Mouse (Mus musculus) E14TG2a.4 (cell line): ENCODE results near the gene Il20ra.

Experiments used
- H3K27me3 ChIP-seq: 2 replicates; pipeline ENCODE4 v1.6.1; 2014; ENCODE audit warnings: low read length, control low read depth; ENCODE audit not compliant: insufficient read depth
- H3K36me3 ChIP-seq: 2 replicates; pipeline ENCODE4 v1.6.1; 2014; ENCODE audit warnings: low read length, control low read depth; ENCODE audit not compliant: insufficient read depth
- H3K4me1 ChIP-seq: replicated peaks from 2 replicates; pipeline ENCODE4 v1.6.1; 2014; ENCODE audit warnings: low read depth, low read length, control low read depth
- H3K4me3 ChIP-seq: replicated peaks from 2 replicates; pipeline ENCODE4 v1.5.1; 2014; ENCODE audit warnings: mild to moderate bottlenecking, low read length
- H3K9me3 ChIP-seq: 2 replicates; pipeline ENCODE4 v1.6.1; 2014; ENCODE audit warnings: low read length, control low read depth
- CTCF ChIP-seq: conservative IDR thresholded peaks from 2 replicates; pipeline ENCODE4 v1.5.1; 2014; ENCODE audit warnings: low read length
- NANOG ChIP-seq: IDR thresholded peaks from 2 replicates; pipeline ENCODE4 v1.6.1; 2014; ENCODE audit warnings: borderline replicate concordance, low read length, mixed read lengths
- POU5F1 ChIP-seq: IDR thresholded peaks from 2 replicates; pipeline ENCODE4 v1.6.1; 2014; ENCODE audit warnings: low read length, borderline replicate concordance

The Il20ra gene

DNA sequence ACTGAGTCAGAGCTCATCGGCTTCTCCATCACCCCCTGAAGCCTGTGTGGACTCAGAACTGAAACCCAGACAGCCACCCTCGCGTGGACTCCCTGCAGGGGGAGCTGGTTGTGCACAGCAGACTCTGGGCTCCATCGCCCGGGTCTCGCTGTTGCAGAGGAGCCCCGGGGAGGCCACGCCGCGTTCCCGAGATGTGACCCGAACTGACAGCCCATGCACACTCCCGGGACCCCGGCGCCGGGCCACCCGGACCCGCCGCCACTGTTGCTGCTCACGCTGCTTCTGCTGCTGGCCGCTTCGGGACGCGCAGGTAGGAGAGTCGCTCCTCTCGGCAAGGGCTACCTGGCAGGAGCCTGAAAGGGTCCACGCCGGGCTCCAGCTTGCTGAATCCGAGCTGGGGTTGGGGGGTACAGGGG lies at the start of gene Il20ra:
TSS of gene Il20ra (plus strand) at position 150 of the 416 bp plus-strand sequence.
- Histone ChIP-seq H3K27me3 (peaks cover 44% of the 10 kb centered on the region), H3K4me1 (peaks cover 20% of the 10 kb centered on the region), H3K9me3 (no peaks in the 10 kb centered on the region), H3K4me3 (peak within 1 kb of the TSS; percentile 78), H3K36me3 (no peaks in the 10 kb centered on the region)
- TF ChIP-seq POU5F1 (no peak), CTCF (peak; percentile 18; the same call in 1 of the 2 replicates)

DNA sequence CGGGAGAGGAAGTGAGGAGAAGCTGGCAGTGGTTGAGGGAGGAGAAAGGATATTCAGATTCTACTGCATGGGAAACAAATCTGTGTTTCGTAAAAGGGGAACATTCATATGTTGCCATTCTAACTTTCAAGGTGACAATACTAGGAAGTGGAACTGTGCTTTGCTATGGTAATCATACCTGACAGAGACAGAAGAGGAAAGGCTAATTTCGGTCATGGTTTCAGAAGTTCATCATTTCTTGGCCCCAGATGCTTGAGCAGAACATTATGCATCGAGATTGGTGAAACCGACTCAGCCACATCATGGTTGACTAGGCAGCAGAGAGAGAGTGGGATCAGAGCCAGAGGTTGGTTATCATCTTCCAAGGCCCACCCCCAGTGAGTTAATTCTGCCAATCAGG lies 43.4 kb upstream of the Il20ra start:
- no peaks in the 10 kb centered on the region for H3K4me1 ChIP-seq
- no peak for TF ChIP-seq POU5F1
- TF ChIP-seq CTCF = no peak
- no peak for TF ChIP-seq NANOG
- no peaks in the 10 kb centered on the region for H3K36me3 ChIP-seq

DNA sequence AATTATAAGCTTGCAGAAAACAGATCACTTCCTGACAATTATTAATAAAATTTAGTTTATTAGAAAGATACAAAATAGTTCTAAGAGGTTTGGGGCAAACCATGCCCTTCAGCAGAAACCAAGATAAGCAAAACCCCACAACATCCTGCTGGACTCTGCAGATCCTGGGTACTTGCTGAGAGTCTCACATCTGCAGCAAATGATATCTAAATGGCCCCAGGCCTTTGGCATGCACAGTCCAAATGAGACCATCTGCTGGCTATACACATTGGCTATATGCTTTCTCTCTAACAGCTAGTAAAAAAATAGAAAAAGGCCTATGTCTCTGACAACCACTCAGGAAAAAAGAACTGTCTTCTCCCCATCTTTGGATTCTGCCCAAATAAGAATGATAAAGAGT lies 40.4 kb upstream of the Il20ra start:
- TF ChIP-seq CTCF (no peak), NANOG (no peak), POU5F1 (no peak)
- Histone ChIP-seq H3K27me3 (no peaks in the 10 kb centered on the region), H3K4me3 (no peak overlapping the region), H3K9me3 (no peaks in the 10 kb centered on the region), H3K36me3 (no peaks in the 10 kb centered on the region), H3K4me1 (no peaks in the 10 kb centered on the region)

More for the DNA sequence above, 43.4 kb upstream of the Il20ra start:
- no peaks in the 10 kb centered on the region for H3K9me3 ChIP-seq
- no peaks in the 10 kb centered on the region for H3K27me3 ChIP-seq
- H3K4me3 ChIP-seq = no peak overlapping the region

DNA sequence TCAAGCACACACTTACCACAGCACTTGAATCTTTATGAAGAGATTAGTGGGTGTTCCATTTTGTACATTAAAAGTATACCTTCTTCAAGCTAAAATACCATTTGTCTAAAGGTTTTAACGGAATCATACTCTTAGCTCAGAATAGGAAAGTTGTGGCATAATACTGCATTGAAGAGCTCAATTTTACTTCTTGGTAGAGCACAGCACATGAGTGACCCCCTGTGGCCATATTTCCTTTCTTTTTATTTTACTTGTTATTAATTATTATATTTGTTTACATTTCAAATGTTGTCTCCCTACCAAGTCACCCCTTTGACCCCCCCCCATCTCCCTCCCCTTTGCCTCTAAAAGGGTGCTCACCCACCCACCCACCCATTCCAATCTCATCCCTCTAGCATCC lies 39.2 kb upstream of the Il20ra start:
- Histone ChIP-seq H3K4me3 (no peak overlapping the region), H3K9me3 (no peaks in the 10 kb centered on the region), H3K36me3 (no peaks in the 10 kb centered on the region), H3K27me3 (no peaks in the 10 kb centered on the region), H3K4me1 (no peaks in the 10 kb centered on the region)
- TF ChIP-seq NANOG (no peak), CTCF (no peak), POU5F1 (no peak)

DNA sequence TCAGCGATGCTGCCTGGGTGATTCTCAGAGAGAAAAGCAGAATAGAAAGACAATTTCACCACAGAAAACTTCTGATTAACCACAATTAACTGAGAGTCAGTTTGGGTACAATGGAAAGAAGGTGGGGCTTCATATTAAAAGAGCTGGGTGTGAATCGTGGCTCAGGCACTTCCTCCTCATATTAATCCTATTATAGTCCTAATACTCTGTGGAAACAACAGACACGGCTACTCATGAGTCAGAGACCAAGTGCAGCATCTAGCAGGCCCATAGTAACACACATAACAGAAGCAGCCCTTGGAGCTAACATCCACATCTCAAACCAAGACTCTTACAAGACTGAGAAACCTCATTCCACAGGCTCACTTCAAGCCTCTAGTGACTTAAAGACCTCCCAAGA lies 24.7 kb upstream of the Il20ra start:
- Histone ChIP-seq H3K4me1 (peaks cover 3% of the 10 kb centered on the region; the same call in 1 of the 2 replicates), H3K36me3 (no peaks in the 10 kb centered on the region), H3K4me3 (no peak overlapping the region), H3K9me3 (peaks cover 10% of the 10 kb centered on the region), H3K27me3 (no peaks in the 10 kb centered on the region)
- TF ChIP-seq CTCF (no peak), NANOG (no peak), POU5F1 (no peak)

DNA sequence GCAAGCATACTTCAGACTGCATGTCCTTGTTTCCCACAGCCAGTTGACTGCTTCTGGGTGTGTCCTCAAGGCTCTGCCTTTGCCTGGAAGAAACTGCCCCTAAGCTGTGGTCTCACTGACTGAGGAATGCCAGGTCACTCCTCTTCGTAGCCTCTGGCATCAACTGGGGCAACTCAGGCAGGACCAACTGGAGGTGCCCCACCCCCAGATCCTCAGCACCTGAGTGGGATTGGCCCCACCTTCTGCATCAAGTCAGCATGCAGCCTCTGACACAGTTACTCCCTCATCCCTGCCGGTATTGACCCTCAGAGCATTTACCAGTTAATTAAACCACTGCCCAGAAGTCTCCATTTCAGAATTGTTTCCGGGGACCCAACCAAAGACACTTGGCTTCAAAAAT lies 21.1 kb upstream of the Il20ra start:
- H3K9me3 ChIP-seq = no peaks in the 10 kb centered on the region
- no peak for TF ChIP-seq NANOG
- no peak for TF ChIP-seq CTCF
- TF ChIP-seq POU5F1 = no peak
- no peaks in the 10 kb centered on the region for H3K27me3 ChIP-seq
- no peaks in the 10 kb centered on the region for H3K36me3 ChIP-seq
- peaks cover 3% of the 10 kb centered on the region; the same call in 1 of the 2 replicates for H3K4me1 ChIP-seq
- no peak overlapping the region for H3K4me3 ChIP-seq

DNA sequence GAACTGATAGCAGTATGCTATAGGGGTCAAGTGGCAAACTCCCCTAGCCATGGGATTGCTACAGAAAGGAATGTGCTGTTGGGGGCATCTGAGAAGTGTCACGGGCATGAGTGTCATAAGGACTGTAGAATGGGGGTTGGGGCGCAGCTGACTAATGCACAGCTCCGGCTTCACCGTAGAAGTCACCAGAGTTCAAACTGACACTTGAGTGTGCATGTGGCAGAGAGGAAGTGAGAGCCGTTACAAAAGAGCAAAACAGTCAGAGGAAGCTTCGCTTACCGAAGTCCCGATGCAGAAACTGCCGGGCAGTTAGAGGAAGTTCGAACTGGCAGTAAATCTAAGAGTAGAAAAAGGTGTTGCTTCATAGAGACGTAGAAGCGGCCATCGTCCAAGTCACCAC lies 20.6 kb upstream of the Il20ra start:
- no peak for TF ChIP-seq NANOG
- TF ChIP-seq CTCF = no peak
- no peak for TF ChIP-seq POU5F1
- peaks cover 3% of the 10 kb centered on the region; the same call in 1 of the 2 replicates for H3K4me1 ChIP-seq
- no peaks in the 10 kb centered on the region for H3K27me3 ChIP-seq
- H3K9me3 ChIP-seq = no peaks in the 10 kb centered on the region
- H3K36me3 ChIP-seq = no peaks in the 10 kb centered on the region
- H3K4me3 ChIP-seq = no peak overlapping the region

DNA sequence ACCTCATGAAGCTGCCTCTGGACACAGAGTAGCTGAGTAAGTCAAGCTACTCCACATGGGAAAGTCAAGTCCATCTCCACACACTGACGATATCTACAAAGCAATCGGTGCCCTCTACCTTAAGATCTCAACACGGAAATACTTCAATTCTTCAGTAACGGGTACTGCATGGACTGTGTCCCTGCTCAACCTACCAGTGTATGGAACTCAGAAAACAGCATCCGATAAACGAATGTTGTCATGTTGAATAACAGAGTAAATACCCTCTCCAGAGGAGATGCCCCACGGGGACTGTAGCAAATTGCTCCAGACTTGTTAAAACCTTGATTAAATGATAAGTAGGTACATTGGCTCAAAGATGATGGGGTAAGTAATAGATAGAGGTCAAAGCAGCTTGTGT lies 20.0 kb upstream of the Il20ra start:
- no peaks in the 10 kb centered on the region for H3K27me3 ChIP-seq
- H3K4me1 ChIP-seq = peaks cover 3% of the 10 kb centered on the region; the same call in 1 of the 2 replicates

DNA sequence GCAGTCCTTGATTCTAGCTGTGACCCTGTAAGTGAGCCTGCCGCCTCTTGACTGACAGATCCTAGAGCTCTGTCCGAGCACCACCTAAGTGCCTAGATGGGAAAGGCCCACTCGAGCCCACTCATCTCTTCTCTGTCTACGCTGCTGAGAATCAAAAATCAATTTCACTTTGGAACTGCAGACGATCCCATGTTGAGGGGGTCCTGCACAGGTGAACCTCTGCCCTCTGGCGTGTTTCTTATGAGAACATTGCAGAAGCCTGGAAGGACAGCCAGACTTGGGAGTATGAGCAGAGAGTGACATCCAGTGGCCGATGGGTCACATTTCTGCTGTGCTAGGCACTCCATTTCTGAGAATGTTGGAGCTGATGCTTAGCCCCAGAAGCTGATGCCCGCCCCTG lies 19.4 kb upstream of the Il20ra start:
- Histone ChIP-seq H3K9me3 (no peaks in the 10 kb centered on the region), H3K4me1 (peaks cover 3% of the 10 kb centered on the region; the same call in 1 of the 2 replicates), H3K36me3 (no peaks in the 10 kb centered on the region), H3K4me3 (no peak overlapping the region), H3K27me3 (no peaks in the 10 kb centered on the region)
- TF ChIP-seq NANOG (no peak), CTCF (peak; percentile 21; the same call in 1 of the 2 replicates), POU5F1 (no peak)

More for the DNA sequence above, 20.0 kb upstream of the Il20ra start:
- Histone ChIP-seq H3K36me3 (no peaks in the 10 kb centered on the region), H3K4me3 (no peak overlapping the region), H3K9me3 (no peaks in the 10 kb centered on the region)
- TF ChIP-seq POU5F1 (no peak), CTCF (no peak), NANOG (no peak)
